Mouse (Mus musculus): ENCODE results near the gene Ap2m1. TPM values are rescaled to one million over a fixed set of nuclear protein-coding genes. Genes with fewer than 3 reads are reported as not detected.

Gene Ap2m1
- polyA plus RNA-seq, 1 experiment from 2014 or later, result 1,253 TPM

DNA sequence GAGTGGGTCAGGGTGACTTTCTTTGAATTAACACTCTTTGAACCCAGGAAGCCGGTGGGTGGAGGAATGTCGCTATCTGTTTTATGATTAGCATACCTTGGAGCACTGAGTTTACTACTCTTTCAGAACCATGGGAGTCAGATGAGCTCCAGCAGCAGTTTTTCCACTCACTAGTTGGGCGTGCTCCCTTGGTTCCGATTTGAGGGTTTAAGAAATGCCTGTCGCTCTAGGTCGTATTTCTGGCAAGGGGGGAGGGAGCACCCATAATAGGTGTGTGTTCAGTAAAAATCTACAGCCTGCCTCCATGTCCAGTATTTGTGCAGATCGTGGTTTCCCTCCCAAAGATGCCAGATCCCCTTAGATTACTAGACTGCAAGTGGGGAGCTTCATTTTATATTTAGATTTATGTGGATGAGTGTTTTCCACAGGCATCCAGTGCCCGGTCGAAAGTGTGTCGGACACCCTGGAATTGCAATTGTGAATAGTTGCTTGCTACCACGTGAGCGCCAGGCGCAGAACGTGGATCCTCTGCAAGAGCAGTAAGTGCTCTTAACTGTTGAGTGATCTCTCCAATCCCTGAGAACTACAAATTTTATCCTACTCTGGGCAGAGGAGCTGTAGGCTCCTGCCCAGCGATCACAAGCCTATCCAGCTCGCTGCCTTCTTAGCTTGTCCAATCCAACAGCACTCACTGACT is 37.1 kb upstream of the Ap2m1 start:
- H3K36me3 ChIP-seq (ENCODE audit: control insufficient read depth, insufficient read depth, low read length), result peaks cover 24% of the 10 kb centered on the region
- H3K4me3 ChIP-seq (ENCODE audit: low read length), result peak overlapping the region; percentile 92
- peak overlapping the region; percentile 86 for H3K4me2 ChIP-seq (ENCODE audit: low read length)
- H3K27ac ChIP-seq (ENCODE audit: low read depth, low read length), result peak overlapping the region; percentile 84
- WGBS, result 14% methylated on average over 16 of the region's 16 CpGs
- H3K9me3 ChIP-seq (ENCODE audit: control insufficient read depth, low read length), result no peaks in the 10 kb centered on the region
- no peaks in the 10 kb centered on the region; the same call in 1 of the 2 replicates for H3K27me3 ChIP-seq (replicated peaks; ENCODE audit: control insufficient read depth, insufficient read depth, low read length)
- no peak for ATAC-seq
- H3K4me1 ChIP-seq (ENCODE audit: control insufficient read depth, insufficient read depth, low read depth, low read length), result peaks cover 16% of the 10 kb centered on the region
- H3K9ac ChIP-seq (ENCODE audit: low read depth, low read length), result peak overlapping the region; percentile 91

DNA sequence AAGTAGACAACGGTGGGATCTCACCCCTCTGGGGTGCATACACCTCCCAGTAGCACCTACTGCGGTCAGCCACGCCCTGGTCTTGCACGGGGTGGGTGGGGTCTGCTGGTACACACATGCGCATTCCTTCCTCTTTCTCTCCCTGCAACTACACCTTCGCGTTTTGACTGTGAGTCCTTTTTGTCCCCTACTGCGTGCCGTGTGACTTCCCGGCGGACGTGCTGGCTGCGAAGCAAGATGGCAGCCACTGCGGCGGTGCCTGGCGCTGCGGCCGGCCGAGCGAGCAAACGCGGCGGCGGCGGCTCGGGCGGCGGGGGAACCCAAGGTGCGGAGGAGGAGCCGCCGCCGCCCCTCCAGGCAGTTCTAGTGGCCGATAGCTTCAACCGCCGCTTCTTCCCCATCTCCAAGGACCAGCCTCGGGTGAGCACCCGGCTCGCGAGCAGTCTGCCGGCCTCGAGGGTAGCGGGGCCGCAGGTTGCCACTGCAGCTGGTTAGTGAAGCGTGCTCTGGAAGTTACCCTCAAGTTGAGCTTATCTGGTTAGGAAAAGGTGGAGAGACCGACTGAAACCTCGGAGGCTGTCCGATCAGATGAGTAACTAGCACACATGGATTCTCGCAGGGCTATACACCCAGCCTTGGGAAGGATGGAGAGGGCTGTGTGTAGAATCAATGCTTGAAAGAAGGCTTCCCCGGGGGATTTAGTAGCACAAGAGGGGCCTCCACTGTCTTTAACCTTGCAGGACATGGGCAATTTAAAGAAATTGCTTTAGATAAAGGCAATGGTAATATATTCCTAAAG is 36.4 kb upstream of the Ap2m1 start, which contains the start of gene Eif2b5:
TSS of gene Eif2b5 (plus strand) at position 141 of the 799 bp plus-strand sequence.
- peak; percentile 96 for ATAC-seq
- no peaks in the 10 kb centered on the region for H3K9me3 ChIP-seq (ENCODE audit: control insufficient read depth, low read length)

DNA sequence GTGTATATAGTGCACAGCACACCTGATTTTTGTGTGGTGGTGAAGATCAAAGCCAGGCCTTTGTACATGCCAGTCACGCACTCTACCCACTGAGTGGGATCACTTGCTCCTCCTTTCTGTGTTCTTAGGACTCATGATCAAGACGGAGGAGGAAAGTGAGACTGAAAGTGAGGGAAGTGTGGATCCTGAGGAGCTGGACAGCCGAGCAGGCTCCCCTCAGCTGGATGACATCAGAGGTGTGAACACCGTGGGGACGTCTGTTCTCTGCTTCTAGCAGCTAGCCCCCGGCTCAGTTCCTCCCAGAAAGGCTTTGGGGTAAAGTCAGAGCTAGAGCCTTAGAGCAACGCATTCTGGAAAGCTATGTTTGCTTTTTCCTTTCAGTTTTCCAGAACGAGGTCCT is 29.3 kb upstream of the Ap2m1 start:
- no peak overlapping the region for H3K27ac ChIP-seq (ENCODE audit: low read depth, low read length)
- no peak for ATAC-seq
- no peak overlapping the region for H3K4me3 ChIP-seq (ENCODE audit: low read length)
- H3K9ac ChIP-seq (ENCODE audit: low read depth, low read length), result no peak overlapping the region
- no peaks in the 10 kb centered on the region for H3K4me1 ChIP-seq (ENCODE audit: control insufficient read depth, insufficient read depth, low read depth, low read length)
- H3K36me3 ChIP-seq (ENCODE audit: control insufficient read depth, insufficient read depth, low read length), result peaks cover 80% of the 10 kb centered on the region
- WGBS, result 91% methylated on average over 8 of the region's 8 CpGs
- H3K27me3 ChIP-seq (replicated peaks; ENCODE audit: control insufficient read depth, insufficient read depth, low read length), result no peaks in the 10 kb centered on the region
- no peak overlapping the region for H3K4me2 ChIP-seq (ENCODE audit: low read length)
- H3K9me3 ChIP-seq (ENCODE audit: control insufficient read depth, low read length), result no peaks in the 10 kb centered on the region

More for the DNA sequence above, 36.4 kb upstream of the Ap2m1 start, which contains the start of gene Eif2b5:
- Histone ChIP-seq H3K4me2 (ENCODE audit: low read length) (peak within 1 kb of the TSS; percentile 86), H3K27ac (ENCODE audit: low read depth, low read length) (peak within 1 kb of the TSS; percentile 84), H3K4me1 (ENCODE audit: control insufficient read depth, insufficient read depth, low read depth, low read length) (peaks cover 16% of the 10 kb centered on the region), H3K9ac (ENCODE audit: low read depth, low read length) (peak within 1 kb of the TSS; percentile 91), H3K36me3 (ENCODE audit: control insufficient read depth, insufficient read depth, low read length) (peaks cover 32% of the 10 kb centered on the region), H3K4me3 (ENCODE audit: low read length) (peak within 1 kb of the TSS; percentile 92), H3K27me3 (replicated peaks; ENCODE audit: control insufficient read depth, insufficient read depth, low read length) (no peaks in the 10 kb centered on the region; the same call in 1 of the 2 replicates)
- WGBS, result under 1% methylated on average over 49 of the region's 49 CpGs

DNA sequence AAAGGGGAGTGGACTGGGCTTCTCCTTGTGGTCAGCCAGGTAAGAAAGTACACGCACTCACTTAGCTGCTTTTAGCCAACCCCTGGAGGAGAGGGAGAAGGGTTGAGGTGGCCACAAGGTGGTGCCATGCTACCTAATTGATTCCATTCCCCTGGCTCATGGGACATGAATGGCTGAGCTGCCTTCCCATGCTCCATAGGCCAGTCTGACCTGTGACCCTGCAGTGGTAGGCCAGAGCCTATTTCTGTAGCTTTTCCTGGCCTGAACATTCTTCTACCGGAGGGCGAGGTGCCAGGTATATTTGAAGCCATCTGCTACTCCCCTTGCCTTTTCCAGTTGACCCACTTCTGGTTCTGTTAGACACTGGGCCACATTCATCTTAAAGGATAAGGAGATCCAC is 25.9 kb upstream of the Ap2m1 start:
- Histone ChIP-seq H3K4me1 (ENCODE audit: control insufficient read depth, insufficient read depth, low read depth, low read length) (no peaks in the 10 kb centered on the region), H3K27ac (ENCODE audit: low read depth, low read length) (no peak overlapping the region), H3K4me3 (ENCODE audit: low read length) (no peak overlapping the region), H3K27me3 (replicated peaks; ENCODE audit: control insufficient read depth, insufficient read depth, low read length) (no peaks in the 10 kb centered on the region), H3K4me2 (ENCODE audit: low read length) (no peak overlapping the region), H3K36me3 (ENCODE audit: control insufficient read depth, insufficient read depth, low read length) (peaks cover 52% of the 10 kb centered on the region), H3K9ac (ENCODE audit: low read depth, low read length) (no peak overlapping the region), H3K9me3 (ENCODE audit: control insufficient read depth, low read length) (no peaks in the 10 kb centered on the region)
- ATAC-seq, result peak; percentile 43
- WGBS, result 79% methylated on average over 3 of the region's 3 CpGs

DNA sequence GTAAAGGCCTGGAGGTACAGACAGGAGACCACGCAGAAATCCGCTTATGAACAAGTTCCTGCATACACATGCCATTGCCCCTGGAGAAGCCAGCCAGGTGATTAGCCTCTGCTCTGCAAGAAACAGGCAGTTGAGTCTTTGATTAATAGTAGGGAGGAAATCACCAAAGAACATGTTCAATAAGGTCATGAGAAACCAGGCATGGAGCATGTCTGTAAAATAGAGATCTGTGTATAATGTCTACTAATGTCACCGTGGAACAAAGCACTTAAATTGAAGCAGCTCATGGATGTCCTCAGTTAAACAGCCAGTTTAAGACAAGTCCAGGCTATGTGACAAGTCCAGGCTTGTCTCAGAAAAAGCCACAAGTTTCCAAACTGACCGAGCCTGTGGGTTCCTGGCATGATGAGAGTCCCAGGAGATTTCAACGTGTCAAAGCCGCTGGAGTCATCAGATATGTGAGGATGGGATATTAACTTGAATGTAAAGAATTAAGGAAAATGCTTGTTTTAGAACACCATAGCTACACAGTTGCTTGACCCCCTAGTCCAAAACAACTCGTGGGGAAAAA is 23.9 kb upstream of the Ap2m1 start:
- WGBS, result 89% methylated on average over 7 of the region's 7 CpGs
- Histone ChIP-seq H3K27me3 (replicated peaks; ENCODE audit: control insufficient read depth, insufficient read depth, low read length) (no peaks in the 10 kb centered on the region), H3K9ac (ENCODE audit: low read depth, low read length) (no peak overlapping the region), H3K4me1 (ENCODE audit: control insufficient read depth, insufficient read depth, low read depth, low read length) (no peaks in the 10 kb centered on the region; the same call in none of the 2 replicates), H3K9me3 (ENCODE audit: control insufficient read depth, low read length) (no peaks in the 10 kb centered on the region), H3K4me2 (ENCODE audit: low read length) (no peak overlapping the region), H3K36me3 (ENCODE audit: control insufficient read depth, insufficient read depth, low read length) (peaks cover 37% of the 10 kb centered on the region), H3K27ac (ENCODE audit: low read depth, low read length) (no peak overlapping the region), H3K4me3 (ENCODE audit: low read length) (no peak overlapping the region)
- ATAC-seq, result no peak

DNA sequence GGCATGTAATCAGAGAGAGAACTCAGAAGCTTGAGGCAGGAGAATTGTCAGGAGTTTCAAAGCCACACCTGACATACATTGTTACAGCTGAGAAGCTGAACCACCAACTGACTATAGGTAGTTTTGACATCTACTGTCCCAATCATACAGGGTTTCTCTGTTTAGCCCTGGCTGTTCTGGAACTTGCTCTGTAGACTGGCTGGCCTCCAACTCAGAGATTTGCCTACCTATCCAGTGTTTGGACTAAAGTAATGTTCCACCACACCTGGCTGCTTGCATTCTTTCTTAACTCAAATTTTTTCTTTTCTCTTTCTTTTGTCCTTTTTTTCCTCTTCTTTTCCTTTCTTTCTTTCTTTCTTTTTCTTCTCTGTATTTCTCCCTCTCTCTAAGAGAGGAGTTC is 19.2 kb upstream of the Ap2m1 start:
- Histone ChIP-seq H3K9ac (ENCODE audit: low read depth, low read length) (peak overlapping the region; percentile 81), H3K27ac (ENCODE audit: low read depth, low read length) (peak overlapping the region; percentile 90), H3K4me3 (ENCODE audit: low read length) (peak overlapping the region; percentile 93), H3K36me3 (ENCODE audit: control insufficient read depth, insufficient read depth, low read length) (peaks cover 7% of the 10 kb centered on the region; the same call in 1 of the 2 replicates), H3K4me1 (ENCODE audit: control insufficient read depth, insufficient read depth, low read depth, low read length) (peaks cover 17% of the 10 kb centered on the region), H3K4me2 (ENCODE audit: low read length) (peak overlapping the region; percentile 88), H3K27me3 (replicated peaks; ENCODE audit: control insufficient read depth, insufficient read depth, low read length) (no peaks in the 10 kb centered on the region), H3K9me3 (ENCODE audit: control insufficient read depth, low read length) (no peaks in the 10 kb centered on the region)
- ATAC-seq, result no peak

DNA sequence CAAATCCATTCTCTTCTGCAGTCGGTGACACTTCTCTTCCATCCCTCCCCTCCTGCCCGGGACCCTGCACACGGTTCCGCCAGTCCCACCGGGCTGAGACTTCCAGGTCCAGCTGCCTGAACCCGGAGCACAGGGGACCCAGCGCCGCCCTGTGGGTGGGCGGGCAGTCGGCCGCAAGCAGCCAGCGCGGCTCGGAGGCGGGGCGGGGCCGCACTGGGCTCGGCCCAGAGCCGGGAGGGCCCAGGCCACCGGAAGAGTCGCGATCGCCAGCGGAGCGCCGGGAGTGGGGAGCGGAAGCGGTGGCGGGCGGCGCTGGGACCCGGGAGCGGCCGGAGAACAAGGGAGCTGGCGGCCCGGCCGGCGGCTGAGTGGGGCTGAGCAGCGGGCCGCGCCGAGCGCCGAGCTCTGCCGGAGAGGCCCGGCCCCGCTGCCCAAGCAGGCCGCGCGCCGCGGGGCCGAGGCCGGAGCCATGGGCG is 18.5 kb upstream of the Ap2m1 start, which contains the start of gene Dvl3:
TSS of gene Dvl3 (plus strand) at position 257 of the 476 bp plus-strand sequence.
- peak within 1 kb of the TSS; percentile 88 for H3K4me2 ChIP-seq (ENCODE audit: low read length)
- H3K36me3 ChIP-seq (ENCODE audit: control insufficient read depth, insufficient read depth, low read length), result peaks cover 4% of the 10 kb centered on the region; the same call in 1 of the 2 replicates
- H3K27ac ChIP-seq (ENCODE audit: low read depth, low read length), result peak within 1 kb of the TSS; percentile 90
- no peaks in the 10 kb centered on the region for H3K9me3 ChIP-seq (ENCODE audit: control insufficient read depth, low read length)
- H3K27me3 ChIP-seq (replicated peaks; ENCODE audit: control insufficient read depth, insufficient read depth, low read length), result no peaks in the 10 kb centered on the region
- peaks cover 17% of the 10 kb centered on the region for H3K4me1 ChIP-seq (ENCODE audit: control insufficient read depth, insufficient read depth, low read depth, low read length)
- peak within 1 kb of the TSS; percentile 93 for H3K4me3 ChIP-seq (ENCODE audit: low read length)
- ATAC-seq, result peak; percentile 97
- H3K9ac ChIP-seq (ENCODE audit: low read depth, low read length), result peak within 1 kb of the TSS; percentile 81
- WGBS, result 0% methylated on average over 32 of the region's 55 CpGs

DNA sequence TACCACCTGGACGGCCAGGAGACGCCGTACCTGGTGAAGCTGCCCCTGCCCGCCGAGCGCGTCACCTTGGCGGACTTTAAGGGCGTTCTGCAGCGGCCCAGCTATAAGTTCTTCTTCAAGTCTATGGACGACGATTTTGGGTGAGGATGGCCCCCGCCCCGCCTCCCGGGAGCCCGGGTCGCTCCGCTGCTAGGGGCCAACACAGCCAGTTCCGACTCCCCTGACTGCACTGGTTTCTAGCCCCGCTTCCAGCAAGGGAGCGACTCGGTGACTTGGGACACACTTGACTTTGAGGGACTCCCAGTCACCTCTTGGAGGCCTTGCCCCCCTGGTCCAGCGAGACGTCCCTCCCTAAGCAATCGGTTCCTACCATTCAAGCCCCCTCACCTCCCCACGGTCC is 18.1 kb upstream of the Ap2m1 start:
- Histone ChIP-seq H3K4me2 (ENCODE audit: low read length) (peak overlapping the region; percentile 88), H3K27ac (ENCODE audit: low read depth, low read length) (peak overlapping the region; percentile 90), H3K27me3 (replicated peaks; ENCODE audit: control insufficient read depth, insufficient read depth, low read length) (no peaks in the 10 kb centered on the region), H3K9me3 (ENCODE audit: control insufficient read depth, low read length) (no peaks in the 10 kb centered on the region), H3K4me1 (ENCODE audit: control insufficient read depth, insufficient read depth, low read depth, low read length) (peaks cover 17% of the 10 kb centered on the region), H3K36me3 (ENCODE audit: control insufficient read depth, insufficient read depth, low read length) (peaks cover 6% of the 10 kb centered on the region; the same call in 1 of the 2 replicates), H3K9ac (ENCODE audit: low read depth, low read length) (peak overlapping the region; percentile 81), H3K4me3 (ENCODE audit: low read length) (peak overlapping the region; percentile 93)
- ATAC-seq, result no peak; the same call in none of the 2 replicates
- under 1% methylated on average over 26 of the region's 26 CpGs for WGBS
